Mouse (Mus musculus) kidney, adult 2 months (tissue): ENCODE results near the gene Rfwd3.

ENCODE experiments used
- CTCF ChIP-seq: fragments of 200-500 bp; conservative IDR thresholded peaks from 2 replicates; pipeline ENCODE4 v1.5.1; 2011; ENCODE audit warnings: low read depth, mild to moderate bottlenecking, control low read depth, low read length, moderate library complexity, mixed read lengths; ENCODE audit not compliant: insufficient read depth, insufficient read length
- POLR2A ChIP-seq: fragments of 200-500 bp; IDR thresholded peaks from one replicate; pipeline ENCODE4 v1.6.1; 2011; ENCODE audit warnings: low read depth, low read length, control low read depth

DNA sequence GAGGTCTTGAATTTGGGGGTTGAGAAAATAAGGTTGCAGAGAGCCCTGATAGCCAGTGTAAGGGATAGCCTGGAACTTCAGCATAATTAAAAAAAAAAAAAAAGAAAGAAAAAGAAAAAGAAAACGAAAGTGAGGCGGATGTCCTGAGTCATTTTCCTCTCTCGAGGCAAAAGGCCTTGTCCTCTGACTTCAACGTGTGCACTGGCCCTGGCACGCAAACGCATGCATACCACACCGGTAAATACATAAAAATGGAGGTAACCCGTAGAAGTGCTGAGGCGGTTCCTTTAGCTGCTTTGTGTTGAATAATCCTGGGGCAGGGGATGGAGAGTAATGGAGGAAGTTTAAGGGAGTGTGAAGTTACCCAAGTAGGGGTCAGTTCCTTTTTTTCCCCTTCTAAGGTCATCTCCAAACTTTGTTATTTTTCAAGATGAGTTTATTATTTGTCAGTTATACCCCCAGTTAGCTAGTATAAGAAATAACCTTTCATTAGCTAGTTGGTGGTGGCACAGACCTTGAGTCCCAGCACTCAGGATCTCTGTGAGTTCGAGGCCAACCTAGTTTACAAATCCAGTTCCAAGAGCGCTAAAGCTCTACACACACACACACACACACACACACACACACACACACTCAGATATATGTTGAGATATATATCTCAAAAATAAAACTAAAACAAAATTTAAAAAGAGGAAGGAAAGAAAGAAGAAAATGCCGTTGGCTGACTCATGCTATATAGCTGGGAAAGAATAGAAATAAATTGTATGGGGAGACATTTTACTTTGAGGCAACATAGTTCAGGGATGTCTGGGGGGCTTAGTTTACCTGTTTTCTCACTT, 38.6 kb upstream of the Rfwd3 start:
- TF ChIP-seq CTCF (no peak), POLR2A (no peak)
